Mouse (Mus musculus) lung, postnatal 0 days (tissue): Measurements from ENCODE around the gene Fgf11. TPM values are rescaled to one million over a fixed set of nuclear protein-coding genes. Genes with fewer than 3 reads are reported as not detected.

Source experiments
- ATAC-seq: fragments of 200-750 bp; cut with Nextera tagmentation; 2 replicates; pipeline ENCODE4 v1.8.0; 2017; ENCODE audit warnings: moderate library complexity
- DNase-seq: peaks from one replicate; pipeline ENCODE4 v3.0.0-alpha.2; 2016; ENCODE audit warnings: low spot score
- H3K27ac ChIP-seq: fragments of 300-500 bp; sonication (generic); 2 replicates; pipeline ENCODE4 v1.5.1; 2014; ENCODE audit warnings: antibody characterized with exemption, mild to moderate bottlenecking, low read length, mixed read lengths
- H3K27me3 ChIP-seq: fragments of 300-500 bp; sonication (generic); replicated peaks from 2 replicates; pipeline ENCODE4 v1.6.1; 2014; ENCODE audit warnings: low read length, mixed read lengths; ENCODE audit not compliant: insufficient read depth
- H3K36me3 ChIP-seq: fragments of 300-500 bp; sonication (generic); 2 replicates; pipeline ENCODE4 v1.6.1; 2014; ENCODE audit warnings: low read length, mixed read lengths; ENCODE audit not compliant: insufficient read depth
- H3K4me1 ChIP-seq: fragments of 300-500 bp; sonication (generic); 2 replicates; pipeline ENCODE4 v1.6.1; 2014; ENCODE audit warnings: antibody characterized with exemption, low read depth, low read length, mixed read lengths; ENCODE audit not compliant: insufficient read depth
- H3K4me2 ChIP-seq: fragments of 300-500 bp; sonication (generic); replicated peaks from 2 replicates; pipeline ENCODE4 v1.6.1; 2014; ENCODE audit warnings: low read depth, mild to moderate bottlenecking, low read length, moderate library complexity, mixed read lengths
- H3K4me3 ChIP-seq: fragments of 300-500 bp; sonication (generic); 2 replicates; pipeline ENCODE4 v1.5.1; 2014; ENCODE audit warnings: low read depth, low read length
- H3K9ac ChIP-seq: fragments of 300-500 bp; sonication (generic); replicated peaks from 2 replicates; pipeline ENCODE4 v1.6.1; 2014; ENCODE audit warnings: low read depth, mild to moderate bottlenecking
- H3K9me3 ChIP-seq: fragments of 300-500 bp; sonication (generic); 2 replicates; pipeline ENCODE4 v1.6.1; 2016; ENCODE audit warnings: low read length, mixed read lengths
- CTCF ChIP-seq: IDR thresholded peaks from 2 replicates; pipeline ENCODE4 v1.5.1; 2016; ENCODE audit warnings: antibody characterized with exemption, mild to moderate bottlenecking
- EP300 ChIP-seq: IDR thresholded peaks from 2 replicates; pipeline ENCODE4 v1.6.1; 2016; ENCODE audit warnings: antibody characterized with exemption, mild to moderate bottlenecking, control low read depth
- WGBS: fragments of 180-500 bp; shearing (Covaris S2); extraction: QIAGEN DNeasy Blood & Tissue Kit; methylation state at CpG from one replicate; pipeline ENCODE4 v1.1.7; 2014; 5-methylcytosine and 5-hydroxymethylcytosine counted together
- polyA plus RNA-seq: library from polyadenylated mRNA; unstranded; fragments of >200 nt; fragmentation: Nextera tagmentation; extraction: Ambion mirVana; gene quantifications from 2 replicates; pipeline ENCODE4 v1.2.1, GENCODE M21; 2015

Fgf11 gene
- polyA plus RNA-seq, 1 experiment from 2014 or later = 0.57 TPM

GRCm38 (mm10) chr11:69774961-69775360, 26.7 kb downstream of the Fgf11 start:
- WGBS = 62% methylated on average over 5 of the region's 5 CpGs
- no peak overlapping the region for H3K4me3 ChIP-seq
- no peaks in the 10 kb centered on the region for H3K36me3 ChIP-seq
- H3K27ac ChIP-seq = no peak overlapping the region
- H3K4me2 ChIP-seq = no peak overlapping the region
- TF ChIP-seq CTCF = no peak
- TF ChIP-seq EP300 = no peak
- no peak for DNase-seq
- no peaks in the 10 kb centered on the region for H3K9me3 ChIP-seq
- no peak overlapping the region for H3K9ac ChIP-seq
- H3K27me3 ChIP-seq = no peaks in the 10 kb centered on the region
- ATAC-seq = no peak
- H3K4me1 ChIP-seq = no peaks in the 10 kb centered on the region

DNA sequence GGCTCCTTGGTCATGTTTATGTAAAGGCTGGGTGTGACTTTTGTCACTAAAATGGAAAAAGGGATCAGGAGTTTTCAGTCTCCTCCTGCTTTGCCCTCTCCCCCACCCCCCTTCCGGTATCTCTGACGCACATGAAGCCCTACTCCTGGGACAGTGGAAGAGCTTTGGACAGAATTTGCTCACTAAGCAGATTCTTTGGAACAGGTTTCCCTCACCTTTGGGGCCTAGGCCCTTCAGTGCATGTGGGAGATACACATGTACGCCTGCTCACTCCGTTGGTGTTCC, 34.1 kb downstream of the Fgf11 start:
- Histone ChIP-seq H3K9ac (0 out of 2 replicates have a peak overlapping the region, but pooled peaks have one; percentile 3), H3K4me3 (peak overlapping the region; percentile 97; the same call in 1 of the 2 replicates), H3K27me3 (no peaks in the 10 kb centered on the region), H3K36me3 (no peaks in the 10 kb centered on the region), H3K9me3 (no peaks in the 10 kb centered on the region), H3K27ac (peak overlapping the region; percentile 99; the same call in 1 of the 2 replicates), H3K4me1 (peaks cover 13% of the 10 kb centered on the region; the same call in 1 of the 2 replicates), H3K4me2 (peak overlapping the region; percentile 57)
- ATAC-seq (peak; percentile 38), DNase-seq (peak; percentile 69)
- peak; percentile 68; the same call in 1 of the 2 replicates for TF ChIP-seq EP300
- no peak for TF ChIP-seq CTCF
- 41% methylated on average over 4 of the region's 4 CpGs for WGBS

GRCm38 (mm10) chr11:69766872-69767624, 34.6 kb downstream of the Fgf11 start:
- Histone ChIP-seq H3K9ac (peak overlapping the region; percentile 99), H3K4me2 (peak overlapping the region; percentile 57), H3K27ac (peak overlapping the region; percentile 99), H3K4me3 (peak overlapping the region; percentile 97), H3K36me3 (no peaks in the 10 kb centered on the region), H3K9me3 (no peaks in the 10 kb centered on the region), H3K4me1 (peaks cover 13% of the 10 kb centered on the region; the same call in 1 of the 2 replicates), H3K27me3 (no peaks in the 10 kb centered on the region)
- 0 out of 2 replicates have a peak, but pooled peaks have one; percentile 12 for ATAC-seq
- WGBS = 42% methylated on average over 13 of the region's 13 CpGs
- peak; percentile 44 for DNase-seq
- TF ChIP-seq CTCF = no peak

GRCm38 (mm10) chr11:69766126-69766609, 35.5 kb downstream of the Fgf11 start:
- no peaks in the 10 kb centered on the region for H3K36me3 ChIP-seq
- H3K4me1 ChIP-seq = peaks cover 13% of the 10 kb centered on the region; the same call in 1 of the 2 replicates
- TF ChIP-seq EP300 (no peak), CTCF (peak; percentile 20; the same call in 1 of the 2 replicates)
- WGBS = 1% methylated on average over 21 of the region's 37 CpGs
- H3K9me3 ChIP-seq = no peaks in the 10 kb centered on the region
- peak; percentile 87 for ATAC-seq
- H3K4me3 ChIP-seq = peak overlapping the region; percentile 97
- peak overlapping the region; percentile 99 for H3K9ac ChIP-seq
- peak overlapping the region; percentile 57 for H3K4me2 ChIP-seq
- DNase-seq = peak; percentile 87
- no peaks in the 10 kb centered on the region for H3K27me3 ChIP-seq
- H3K27ac ChIP-seq = peak overlapping the region; percentile 99

DNA sequence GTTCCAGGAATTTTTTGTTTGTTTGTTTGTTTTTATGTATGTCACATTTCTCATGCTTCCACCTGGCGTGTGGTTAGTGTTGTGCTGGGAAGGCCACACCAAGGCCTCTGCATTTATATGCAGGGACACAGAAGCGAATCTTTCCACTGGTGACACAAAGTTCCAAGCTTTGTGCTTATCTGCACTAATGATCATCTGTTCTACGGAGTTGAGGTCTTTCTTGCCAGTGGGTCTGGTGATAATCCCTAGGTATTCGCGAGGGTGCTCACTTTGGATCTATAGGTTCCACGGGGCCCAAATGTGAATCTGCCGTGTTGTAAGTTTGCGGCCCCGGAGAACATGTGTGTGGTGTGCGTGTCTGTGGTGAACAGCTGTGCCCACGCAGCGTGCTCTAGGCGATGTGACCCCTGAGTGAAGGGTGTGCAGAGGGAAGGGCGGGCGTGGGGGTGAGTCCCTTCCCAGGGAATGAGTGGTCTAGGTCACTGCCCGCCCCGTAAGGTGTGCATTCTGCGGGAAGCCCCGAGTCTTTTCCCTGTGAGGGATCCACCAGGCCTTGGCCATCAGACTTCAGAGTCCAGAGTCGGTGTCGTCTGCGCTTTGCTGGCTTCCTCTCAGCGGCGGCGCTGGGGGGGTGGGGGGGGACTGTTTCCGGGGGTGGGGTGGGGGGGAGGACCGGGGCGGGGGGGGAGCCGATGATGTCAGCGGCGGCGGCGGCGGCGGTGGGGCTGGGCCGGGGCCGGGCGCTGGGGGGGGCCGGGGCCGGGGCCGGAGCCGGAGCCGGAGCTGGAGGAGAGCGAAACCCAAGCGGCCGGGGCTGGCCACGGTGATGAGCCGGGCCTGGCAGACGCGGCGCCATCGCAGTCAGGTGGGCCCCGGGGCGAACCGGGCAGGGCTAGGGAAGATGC, 36.2 kb downstream of the Fgf11 start, which contains the start of gene Zbtb4:
Zbtb4 (plus strand) TSS at position 692 of the 905 bp plus-strand sequence.
- peak within 1 kb of the TSS; percentile 57 for H3K4me2 ChIP-seq
- no peaks in the 10 kb centered on the region for H3K36me3 ChIP-seq
- no peaks in the 10 kb centered on the region for H3K27me3 ChIP-seq
- H3K27ac ChIP-seq = peak within 1 kb of the TSS; percentile 99
- DNase-seq (peak; percentile 56), ATAC-seq (peak; percentile 75)
- WGBS = 26% methylated on average over 23 of the region's 55 CpGs
- peaks cover 13% of the 10 kb centered on the region; the same call in 1 of the 2 replicates for H3K4me1 ChIP-seq
- no peaks in the 10 kb centered on the region for H3K9me3 ChIP-seq
- peak within 1 kb of the TSS; percentile 99 for H3K9ac ChIP-seq
- peak within 1 kb of the TSS; percentile 97 for H3K4me3 ChIP-seq
- no peak for TF ChIP-seq CTCF
- TF ChIP-seq EP300 = no peak

DNA sequence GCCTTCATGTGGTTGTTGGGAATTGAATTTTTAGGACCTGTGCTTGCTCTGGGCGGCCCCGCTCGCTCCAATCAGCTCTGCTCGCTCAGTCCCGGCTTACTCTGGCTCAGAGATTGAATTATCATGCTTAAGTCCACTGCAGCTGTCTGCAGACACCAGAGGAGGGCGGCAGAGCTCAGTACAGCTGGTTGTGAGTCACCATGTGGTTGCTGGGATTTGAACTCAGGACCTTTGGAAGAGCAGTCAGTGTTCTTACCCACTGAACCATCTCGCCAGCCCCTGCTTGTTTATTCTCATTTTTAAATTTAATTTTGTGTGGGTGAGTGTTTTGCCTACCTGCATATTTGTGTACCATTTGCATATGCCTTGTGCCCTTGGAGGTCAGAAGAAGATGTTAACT, 38.1 kb downstream of the Fgf11 start:
- no peak overlapping the region for H3K9ac ChIP-seq
- no peak for DNase-seq
- H3K4me1 ChIP-seq = peaks cover 16% of the 10 kb centered on the region; the same call in 1 of the 2 replicates
- no peaks in the 10 kb centered on the region for H3K9me3 ChIP-seq
- no peak overlapping the region for H3K4me2 ChIP-seq
- H3K27me3 ChIP-seq = no peaks in the 10 kb centered on the region
- no peak for ATAC-seq
- H3K27ac ChIP-seq = no peak overlapping the region
- TF ChIP-seq CTCF (peak; percentile 55), EP300 (no peak)
- H3K4me3 ChIP-seq = no peak overlapping the region
- no peaks in the 10 kb centered on the region for H3K36me3 ChIP-seq
- 73% methylated on average over 7 of the region's 7 CpGs for WGBS
